In the genomic region with DNA sequence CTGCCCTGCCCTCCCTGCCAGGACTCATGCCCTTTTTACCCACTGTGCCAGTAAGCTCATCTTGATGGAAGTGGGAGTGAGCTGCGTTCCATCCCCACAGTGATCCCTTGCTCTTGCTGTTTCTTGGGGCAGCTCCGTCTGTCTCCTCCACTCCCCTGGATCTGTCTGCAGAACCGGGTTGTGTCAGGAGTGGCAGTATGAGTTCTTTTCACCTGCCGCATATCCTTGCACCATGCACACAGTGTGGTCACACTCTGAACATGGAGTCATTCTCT, we compare ENCODE assay signal across 26 mouse cellular contexts.
"Had no signal": no experiment of that assay in that cellular context is flagged by ENCODE, and none has a peak within 500 bp of the region (broad histone marks: within the 10 kb centered on the region; RNA-seq: fewer than 3 reads in every experiment).

No protein-coding gene starts in this region.

- DNase-seq: kidney, adult 11 months; kidney, adult 18-20 months; kidney, adult 2 months; kidney, adult 8-10 months; kidney, adult 9 months; kidney, postnatal 10 days; kidney, postnatal 14 days; kidney, postnatal 25 days; kidney, postnatal 36 days; kidney, postnatal 4 days; layer of hippocampus, adult 9-11 months; layer of hippocampus, postnatal 36 days had no signal

- H3K27ac ChIP-seq: heart, embryonic 13.5 days; heart, embryonic 15.5 days; hindbrain, embryonic 10.5 days; hindbrain, embryonic 12.5 days; hindbrain, embryonic 14.5 days; hindbrain, embryonic 15.5 days; hindbrain, postnatal 0 days; intestine, embryonic 15.5 days; kidney, embryonic 15.5 days; kidney, postnatal 0 days; layer of hippocampus, adult 2 months; left cerebral cortex, adult 2 months had no signal

- H3K36me3 ChIP-seq: hindbrain, embryonic 15.5 days had no signal

- H3K9ac ChIP-seq: heart, embryonic 12.5 days; heart, embryonic 13.5 days; heart, embryonic 15.5 days; hindbrain, embryonic 12.5 days; hindbrain, embryonic 13.5 days; hindbrain, embryonic 14.5 days; hindbrain, embryonic 15.5 days; intestine, embryonic 15.5 days; kidney, embryonic 15.5 days had no signal

- H3K4me3 ChIP-seq: heart, embryonic 12.5 days; heart, embryonic 13.5 days; heart, embryonic 15.5 days; hindbrain, embryonic 10.5 days; hindbrain, embryonic 12.5 days; hindbrain, embryonic 13.5 days; hindbrain, embryonic 15.5 days; intestine, embryonic 15.5 days; kidney, embryonic 15.5 days; layer of hippocampus, adult 2 months; left cerebral cortex, adult 2 months had no signal

- H3K27me3 ChIP-seq: heart, embryonic 12.5 days; heart, embryonic 13.5 days; heart, embryonic 15.5 days; hindbrain, embryonic 12.5 days; hindbrain, embryonic 13.5 days; hindbrain, embryonic 15.5 days; intestine, embryonic 15.5 days; kidney, embryonic 15.5 days had no signal
